Mouse (Mus musculus) 3T3-L1 (cell line): ENCODE results near the gene Clic6.
"Not testable (repeated sequence)": the region's sequence is repeated elsewhere in the genome, so short reads cannot be mapped to it uniquely, and the experiment has no call there.

Source experiments
- DNase-seq: peaks from one replicate; pipeline ENCODE4 v3.0.0-alpha.2; 2015; ENCODE audit warnings: low read depth, low spot score

Clic6 gene

GRCm38 (mm10) chr16:92468459-92468858 is 17.1 kb upstream of the Clic6 start:
- peak; percentile 9 for DNase-seq

- no peak for DNase-seq
Observed at GRCm38 (mm10) chr16:92470706-92471105, 14.8 kb upstream of the Clic6 start, which contains the start of gene Rcan1. Gene Rcan1 (minus strand): TSS chr16:92470867.

GRCm38 (mm10) chr16:92472898-92473297 is 12.6 kb upstream of the Clic6 start:
- DNase-seq: no peak

DNA sequence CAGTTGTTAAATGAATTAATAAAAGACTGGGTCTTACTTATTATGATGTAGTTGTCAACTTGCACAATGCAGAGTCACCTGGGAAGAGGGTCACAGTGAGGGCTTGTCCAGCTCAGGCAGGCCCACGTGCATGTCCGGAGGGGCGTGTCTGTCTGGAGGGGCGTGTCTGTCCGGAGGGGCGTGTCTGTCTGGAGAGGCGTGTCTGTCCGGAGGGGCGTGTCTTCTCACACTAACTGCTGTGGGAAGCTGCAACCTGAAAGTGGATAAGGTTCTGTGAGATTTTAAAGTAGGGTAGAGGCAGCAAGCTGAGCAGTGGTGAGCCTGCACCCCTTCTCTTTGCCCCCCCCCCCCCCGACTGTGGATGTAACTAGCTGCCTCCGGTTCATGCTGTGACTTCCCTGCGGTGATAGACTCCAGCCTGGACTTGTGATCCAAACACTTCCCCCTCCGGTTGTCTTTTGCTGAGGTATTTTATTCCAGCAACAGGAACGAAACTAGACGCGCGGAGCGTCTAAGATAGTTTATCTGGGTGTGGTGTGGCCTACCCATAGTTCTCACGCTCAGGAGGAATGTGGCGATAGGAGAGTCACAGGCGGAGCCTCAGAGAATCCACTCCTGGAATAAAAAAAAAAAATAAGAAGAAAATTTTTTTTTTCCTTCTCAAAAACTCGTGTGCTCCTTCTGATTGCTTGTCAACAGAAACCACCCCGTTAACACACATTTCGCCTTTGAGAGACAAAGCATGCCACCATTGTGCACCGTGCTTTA is 10.3 kb upstream of the Clic6 start:
- DNase-seq: no peak

DNA sequence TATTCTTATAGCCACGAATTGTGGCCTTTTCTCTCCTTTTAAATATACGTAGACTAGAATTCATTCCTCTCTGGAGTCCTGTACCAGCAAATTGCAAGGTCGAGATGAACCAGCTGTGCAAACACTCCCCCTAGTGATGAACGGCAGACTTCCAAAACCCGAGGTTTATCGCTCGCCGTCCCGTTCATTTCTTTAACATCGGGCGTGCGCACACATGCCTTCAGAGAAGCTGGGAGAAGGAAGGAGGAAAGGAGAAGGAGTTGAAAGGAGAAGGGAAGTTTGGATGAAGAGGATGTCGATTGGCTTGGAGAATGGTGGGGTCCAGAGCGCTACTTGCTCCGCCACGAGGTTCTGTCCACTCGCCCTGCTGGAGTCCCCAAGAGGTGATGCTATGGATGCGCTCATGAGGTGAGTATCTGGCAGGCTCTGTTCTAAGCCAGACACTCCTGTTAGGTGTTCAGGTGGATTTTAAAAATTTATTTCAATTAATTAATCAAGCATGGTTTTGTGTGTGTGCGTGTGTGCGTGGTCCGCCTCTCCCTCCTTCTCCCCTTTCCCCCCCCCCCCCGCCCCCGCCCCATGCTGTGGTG is 6.9 kb upstream of the Clic6 start:
- DNase-seq: peak; percentile 58

GRCm38 (mm10) chr16:92487086-92487485 is 1.6 kb downstream of the Clic6 start:
- no peak for DNase-seq

DNA sequence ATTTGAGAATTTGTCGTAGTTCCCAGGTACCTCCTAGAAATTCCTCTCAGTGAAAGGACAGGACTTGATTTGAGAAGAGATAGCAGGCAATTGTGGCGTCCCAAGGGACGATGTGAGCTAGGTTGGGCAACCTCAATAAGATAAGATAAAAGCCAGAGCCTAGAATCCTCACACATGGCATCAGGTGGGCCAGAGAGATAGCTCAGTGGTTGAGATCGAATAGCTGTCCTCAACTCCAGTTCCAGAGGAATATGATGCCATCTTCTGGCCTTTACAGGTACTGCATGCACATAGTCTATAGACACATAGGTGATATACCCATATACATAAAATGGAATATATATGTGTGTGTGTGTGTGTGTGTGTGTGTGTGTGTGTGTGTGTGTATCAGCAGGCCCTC is 2.0 kb downstream of the Clic6 start:
- peak; percentile 73 for DNase-seq

DNA sequence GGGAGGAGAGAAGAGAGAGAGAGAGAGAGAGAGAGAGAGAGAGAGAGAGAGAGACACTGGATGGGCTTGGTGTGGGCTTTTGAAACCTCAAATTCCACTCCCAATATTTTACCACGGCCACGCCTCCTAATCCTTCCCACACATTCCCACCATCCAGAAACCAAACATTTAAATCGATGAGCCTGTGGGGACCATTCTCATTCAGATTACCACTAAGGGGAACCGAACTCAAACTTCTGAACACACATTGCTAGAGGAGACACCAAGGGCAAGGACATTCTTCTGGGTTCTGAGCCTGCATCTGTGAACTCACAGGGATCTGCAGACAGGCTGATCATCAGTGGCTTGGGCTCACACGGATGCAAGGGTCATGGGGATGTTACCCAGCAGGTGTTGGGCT is 2.9 kb downstream of the Clic6 start:
- DNase-seq: no peak

DNA sequence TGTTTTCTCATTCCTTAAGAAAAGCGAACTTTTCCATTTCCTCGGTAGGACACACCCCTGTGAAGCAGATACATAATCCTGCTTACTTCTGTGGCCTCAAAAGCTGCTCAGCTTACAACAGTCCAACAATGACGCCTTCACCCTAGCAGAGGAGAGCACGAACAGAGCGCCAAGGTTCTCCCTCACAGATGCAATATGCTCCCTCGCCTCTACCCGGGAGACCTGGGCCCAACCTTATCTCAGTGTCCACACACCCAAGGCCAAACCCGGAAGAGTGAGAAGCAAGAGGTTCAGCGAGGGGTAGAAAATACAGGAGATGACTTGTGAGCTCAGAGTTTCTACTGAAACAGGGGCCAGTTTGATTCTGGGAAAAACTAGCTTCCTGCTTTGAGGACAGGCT is 3.8 kb downstream of the Clic6 start:
- DNase-seq: no peak

GRCm38 (mm10) chr16:92497851-92498588 is 12.5 kb downstream of the Clic6 start:
- no peak for DNase-seq

DNA sequence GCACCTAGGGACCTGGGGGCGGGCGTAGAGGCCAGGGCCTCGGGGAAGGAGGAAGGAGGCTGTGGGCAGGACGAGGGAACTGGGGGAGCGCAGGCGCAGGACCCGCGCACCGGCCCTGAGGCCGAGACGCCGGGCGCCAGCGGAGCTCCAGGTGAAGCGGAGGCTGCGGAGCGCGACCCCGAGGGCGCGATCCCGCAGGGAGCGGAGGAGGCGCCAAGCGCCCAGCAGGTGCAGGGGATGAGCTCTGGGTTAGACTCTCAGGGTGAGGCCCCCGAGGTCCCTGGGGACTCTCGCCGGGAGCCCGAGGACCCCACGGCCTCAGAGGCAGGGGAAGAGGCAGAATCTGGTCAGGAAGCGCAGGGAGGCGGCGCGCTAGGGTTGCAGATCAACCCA is 13.0 kb downstream of the Clic6 start:
- DNase-seq: no peak

DNA sequence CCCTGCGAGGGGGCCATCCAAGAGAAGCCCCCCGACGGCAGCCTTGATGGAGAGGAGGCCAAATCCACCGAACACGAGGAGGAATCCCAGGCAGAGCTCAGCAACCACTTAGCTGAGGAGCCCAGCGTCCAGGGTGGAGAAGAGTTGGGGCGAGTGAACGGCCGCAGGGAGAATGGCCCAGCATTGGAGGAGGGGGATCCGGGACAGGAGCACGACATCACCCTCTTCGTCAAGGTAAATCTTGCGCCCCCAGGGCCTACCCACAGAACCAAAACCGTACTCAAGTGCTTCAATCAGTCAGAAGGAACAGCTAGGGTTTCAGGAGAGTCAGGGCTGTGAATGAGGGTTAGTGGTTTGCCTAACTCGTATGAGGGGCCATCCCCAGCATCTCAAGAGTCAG is 13.8 kb downstream of the Clic6 start:
- no peak for DNase-seq

DNA sequence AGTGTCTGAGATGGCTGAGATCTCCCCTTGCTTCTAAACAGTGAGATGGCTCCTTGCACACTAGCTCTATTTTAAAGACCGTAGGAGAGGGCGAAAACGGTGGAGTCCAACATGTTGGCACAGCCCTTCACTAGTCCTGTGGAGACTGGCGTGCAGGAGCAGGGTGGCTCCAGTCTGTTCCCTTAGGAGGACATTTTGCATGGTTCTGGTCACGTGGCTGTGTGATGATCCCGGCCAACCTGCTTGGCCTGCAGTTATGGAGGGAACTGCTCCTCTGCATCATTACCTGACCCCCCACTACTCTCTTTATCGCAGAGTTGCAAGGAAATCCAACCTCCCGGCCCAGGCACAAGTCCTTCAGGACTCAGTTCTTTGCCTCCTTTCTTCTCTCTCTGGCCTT is 15.0 kb downstream of the Clic6 start:
- no peak for DNase-seq

DNA sequence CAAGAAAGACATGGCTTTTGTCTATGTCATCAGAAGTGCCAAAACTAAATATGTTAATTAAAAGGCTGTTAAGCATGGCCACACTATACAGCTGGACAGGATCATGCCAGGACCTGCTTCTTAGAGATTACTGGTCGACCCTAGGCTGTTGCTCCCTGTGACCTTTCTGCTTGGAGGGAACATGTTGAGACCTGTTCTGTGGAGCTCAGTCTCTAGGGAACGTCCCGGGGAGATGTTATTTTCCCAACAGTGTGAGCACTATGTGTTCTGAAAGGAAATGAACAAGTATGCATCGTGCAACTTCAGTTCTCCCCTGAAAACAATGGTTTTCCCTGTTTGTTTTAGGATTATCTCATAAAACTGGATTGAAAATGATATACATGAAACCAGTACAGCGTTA is 17.6 kb downstream of the Clic6 start:
- DNase-seq: no peak

- DNase-seq: no peak
Observed at GRCm38 (mm10) chr16:92507573-92507972, 22.0 kb downstream of the Clic6 start.

GRCm38 (mm10) chr16:92510835-92511772 is 25.6 kb downstream of the Clic6 start:
- no peak for DNase-seq

DNA sequence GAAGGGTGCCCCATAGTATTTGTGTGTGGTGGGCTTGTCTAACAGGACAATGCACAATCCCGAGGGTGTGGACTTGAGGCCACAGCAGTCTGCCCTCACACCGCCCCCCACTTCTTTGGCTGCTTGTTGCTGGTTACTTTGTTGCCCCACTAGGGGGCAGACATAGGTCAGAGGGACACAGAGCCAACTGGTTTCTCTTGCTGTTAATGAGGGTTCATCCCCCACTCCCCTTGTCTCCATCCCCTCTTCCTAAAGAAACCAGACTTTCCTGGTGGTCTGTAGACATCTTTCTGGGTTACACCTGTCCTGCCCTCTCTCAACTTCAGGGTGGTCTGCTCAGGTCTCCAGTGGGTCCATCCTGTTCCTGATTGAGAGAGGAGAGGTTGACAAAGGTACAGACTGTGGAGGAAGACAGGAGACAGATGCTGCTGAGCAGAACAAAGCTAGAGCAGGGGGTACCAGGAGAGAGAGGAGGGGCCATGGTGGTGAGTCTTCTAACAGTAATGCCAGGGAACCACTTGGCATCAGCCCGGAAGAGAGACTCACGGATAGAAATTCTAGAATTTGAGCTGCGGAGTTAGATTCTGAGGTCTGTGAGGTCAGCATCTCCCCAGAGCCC is 26.3 kb downstream of the Clic6 start:
- peak; percentile 60 for DNase-seq

- not testable (repeated sequence) for DNase-seq
Observed at GRCm38 (mm10) chr16:92514896-92515295, 29.4 kb downstream of the Clic6 start.

DNA sequence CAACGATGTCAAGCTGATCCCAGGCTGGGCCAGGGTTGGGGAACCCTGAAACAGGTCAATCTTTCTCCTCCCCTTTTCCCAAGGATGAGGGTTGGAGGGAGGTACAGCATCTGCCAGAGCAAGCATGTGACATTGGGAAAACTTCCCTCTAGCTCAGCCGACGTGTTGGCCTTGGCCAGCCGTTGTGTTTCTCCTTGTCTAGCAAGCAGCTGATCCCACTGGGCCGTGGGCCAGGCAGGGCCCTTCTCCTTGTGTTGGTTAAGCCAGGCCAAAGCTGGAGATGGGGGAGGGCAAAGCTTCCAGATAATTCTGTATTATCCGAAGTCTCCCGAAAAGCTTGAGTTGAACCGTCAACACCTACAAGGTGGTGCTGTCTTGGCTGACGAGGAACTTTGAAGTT is 30.6 kb downstream of the Clic6 start:
- no peak for DNase-seq

DNA sequence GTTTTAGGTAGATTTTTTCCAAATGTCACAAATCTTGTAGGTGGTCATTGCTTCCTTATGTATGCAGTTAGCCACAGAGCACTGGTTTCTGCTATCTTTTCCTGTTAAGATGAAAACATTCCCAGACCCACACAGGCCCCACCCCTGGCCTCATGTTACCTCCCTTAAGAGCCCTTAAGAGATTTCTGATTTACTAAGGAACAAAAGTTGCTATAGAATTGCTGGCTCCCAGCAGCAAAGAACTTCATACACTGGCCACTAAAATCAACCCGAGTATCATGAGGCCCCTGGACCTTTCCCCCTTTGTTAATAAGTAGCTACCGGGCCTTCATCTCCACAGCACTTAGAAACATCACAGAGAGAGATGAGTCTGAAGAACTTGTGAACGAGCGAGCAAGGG is 33.2 kb downstream of the Clic6 start:
- DNase-seq: no peak

GRCm38 (mm10) chr16:92519820-92520492 is 34.4 kb downstream of the Clic6 start:
- DNase-seq: peak; percentile 86
